Mouse (Mus musculus) heart, adult 2 months (tissue): ENCODE measurements around the gene Mex3b. TPM values are rescaled to one million over a fixed set of nuclear protein-coding genes. Genes with fewer than 3 reads are reported as not detected.
A peak's percentile ranks its signal among the peaks of the same experiment; 100 is the strongest.

Source experiments
- DNase-seq, 2 experiments: peaks; one replicate each; pipeline ENCODE4 v3.0.0; 2021
- H3K27ac ChIP-seq: fragments of 200-600 bp; 2 replicates; pipeline ENCODE4 v1.8.1; 2022
- H3K27me3 ChIP-seq: fragments of 200-500 bp; 2 replicates; pipeline ENCODE4 v1.6.1; 2012; ENCODE audit warnings: mild to moderate bottlenecking, low read length, inconsistent platforms, mixed read lengths; ENCODE audit not compliant: control insufficient read depth, insufficient read depth
- H3K36me3 ChIP-seq: fragments of 200-500 bp; 2 replicates; pipeline ENCODE4 v1.6.1; 2012; ENCODE audit warnings: low read length, inconsistent platforms; ENCODE audit not compliant: control insufficient read depth, insufficient read depth
- H3K4me1 ChIP-seq: fragments of 200-500 bp; 2 replicates; pipeline ENCODE4 v1.6.1; 2011; ENCODE audit warnings: low read length; ENCODE audit not compliant: control insufficient read depth, insufficient read depth
- H3K4me3 ChIP-seq: fragments of 200-600 bp; 2 replicates; pipeline ENCODE4 v1.8.1; 2022
- H3K79me2 ChIP-seq: fragments of 200-500 bp; replicated peaks from 2 replicates; pipeline ENCODE4 v1.6.1; 2012; ENCODE audit warnings: mild to moderate bottlenecking, inconsistent platforms, low read length, moderate library complexity, mixed read lengths; ENCODE audit not compliant: control insufficient read depth, insufficient read depth
- H3K9ac ChIP-seq: fragments of 200-500 bp; 2 replicates; pipeline ENCODE4 v1.6.1; 2012; ENCODE audit warnings: low read depth, mild to moderate bottlenecking, control low read depth, inconsistent platforms, low read length, mixed read lengths
- CTCF ChIP-seq: fragments of 200-600 bp; IDR thresholded peaks from 2 replicates; pipeline ENCODE4 v1.8.1; 2022; ENCODE audit warnings: antibody characterized with exemption, mild to moderate bottlenecking, moderate library complexity
- EP300 ChIP-seq: fragments of 200-500 bp; IDR thresholded peaks from 2 replicates; pipeline ENCODE4 v1.6.1; 2011; ENCODE audit warnings: low read depth, low read length, control low read depth; ENCODE audit not compliant: insufficient read depth
- POLR2A ChIP-seq: fragments of 200-500 bp; IDR thresholded peaks from 2 replicates; pipeline ENCODE4 v1.6.1; 2011; ENCODE audit warnings: mild to moderate bottlenecking, low read depth, low read length, control low read depth; ENCODE audit not compliant: insufficient read depth
- WGBS: fragments of 180-500 bp; shearing (Covaris S2); methylation state at CpG from one replicate; pipeline ENCODE4 v1.1.7; 2018; 5-methylcytosine and 5-hydroxymethylcytosine counted together
- intact Hi-C: fragments of 180-260 bp; cut with DNase I; formaldehyde crosslinking; loops from one replicate; pipeline ENCODE4 v1.15.1; 2025
- polyA plus RNA-seq: library from polyadenylated mRNA; depleted of rRNA; stranded (reverse); fragments of >200 nt; gene quantifications from 2 replicates; pipeline ENCODE4 v1.2.3, GENCODE M21; 2012
- total RNA-seq, 2 experiments: library from RNA; stranded (reverse); gene quantifications; 2 replicates each; pipeline ENCODE4 v1.2.3; 2021

Mex3b gene
- total and polyA plus RNA-seq, 3 experiments, result 1.4 to 1.7 (median 1.4) TPM

GRCm38 (mm10) chr7:82829516-82829915 is 37.6 kb upstream of the Mex3b start:
- TF ChIP-seq CTCF (no peak), EP300 (no peak), POLR2A (no peak)

DNA sequence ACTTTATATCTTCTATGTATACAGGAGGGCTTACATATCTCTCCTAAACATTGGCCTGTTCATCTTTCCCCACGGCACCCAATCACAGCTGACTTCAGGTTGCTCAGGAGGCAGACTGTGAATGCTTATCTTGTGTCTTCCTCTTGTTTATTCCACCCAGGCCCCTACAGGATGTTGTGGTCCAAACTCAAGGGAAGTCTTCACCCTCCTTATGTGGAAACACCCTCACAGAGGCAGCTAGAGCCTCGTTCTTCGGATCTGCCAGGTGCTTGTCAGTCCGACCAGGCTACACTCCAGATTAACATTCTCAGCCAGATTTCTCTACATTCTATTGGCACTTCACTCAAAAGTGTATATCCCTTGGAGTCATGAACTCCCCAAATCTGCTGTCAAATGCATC is 32.7 kb upstream of the Mex3b start:
- no peak overlapping the region for H3K9ac ChIP-seq
- TF ChIP-seq POLR2A, result no peak
- TF ChIP-seq CTCF, result no peak
- no peak for TF ChIP-seq EP300
- no peak for DNase-seq
- H3K27me3 ChIP-seq, result no peaks in the 10 kb centered on the region
- H3K4me3 ChIP-seq, result no peak overlapping the region
- no peaks in the 10 kb centered on the region for H3K36me3 ChIP-seq
- intact Hi-C loops, result no loop called here
- H3K79me2 ChIP-seq, result no peaks in the 10 kb centered on the region
- WGBS, result 46% methylated on average over 4 of the region's 4 CpGs
- no peaks in the 10 kb centered on the region for H3K4me1 ChIP-seq
- H3K27ac ChIP-seq, result no peak overlapping the region

More at GRCm38 (mm10) chr7:82829516-82829915, 37.6 kb upstream of the Mex3b start:
- H3K4me3 ChIP-seq, result no peak overlapping the region
- H3K27ac ChIP-seq, result no peak overlapping the region
- WGBS, result 94% methylated on average over 3 of the region's 3 CpGs
- DNase-seq, result no peak
- intact Hi-C loops, result no loop called here
- no peak overlapping the region for H3K9ac ChIP-seq
- H3K79me2 ChIP-seq, result no peaks in the 10 kb centered on the region
- no peaks in the 10 kb centered on the region for H3K36me3 ChIP-seq
- H3K27me3 ChIP-seq, result no peaks in the 10 kb centered on the region
- H3K4me1 ChIP-seq, result peaks cover 4% of the 10 kb centered on the region

DNA sequence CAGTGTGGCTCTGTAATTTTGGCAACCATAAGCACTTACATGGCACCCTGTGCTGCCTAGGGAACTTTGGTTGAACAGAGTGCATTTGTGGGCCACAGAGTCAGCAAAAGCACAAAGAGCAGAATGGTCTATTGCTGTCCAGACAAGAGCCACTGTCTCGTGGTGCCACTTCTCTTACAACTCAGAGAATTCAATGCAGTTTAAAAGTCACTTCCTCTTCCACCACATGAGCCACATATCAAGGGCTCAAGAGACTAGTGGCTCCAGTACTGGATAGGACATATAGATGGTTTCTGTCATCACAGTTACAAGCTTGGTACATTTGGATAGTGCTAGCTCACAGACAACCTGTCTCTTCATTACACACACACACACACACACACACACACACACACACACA is 28.7 kb upstream of the Mex3b start:
- Histone ChIP-seq H3K27ac (no peak overlapping the region), H3K36me3 (no peaks in the 10 kb centered on the region), H3K9ac (no peak overlapping the region), H3K27me3 (no peaks in the 10 kb centered on the region), H3K4me3 (no peak overlapping the region), H3K79me2 (no peaks in the 10 kb centered on the region), H3K4me1 (no peaks in the 10 kb centered on the region)
- DNase-seq, result no peak
- intact Hi-C loops, result no loop called here
- TF ChIP-seq POLR2A (no peak), CTCF (no peak), EP300 (no peak)
- 36% methylated on average over 1 of the region's 1 CpGs for WGBS

GRCm38 (mm10) chr7:82838965-82839675 is 28.0 kb upstream of the Mex3b start:
- WGBS, result 56% methylated on average over 11 of the region's 11 CpGs
- DNase-seq, result no peak
- no peaks in the 10 kb centered on the region for H3K4me1 ChIP-seq
- H3K4me3 ChIP-seq, result no peak overlapping the region
- H3K36me3 ChIP-seq, result no peaks in the 10 kb centered on the region
- H3K9ac ChIP-seq, result no peak overlapping the region
- TF ChIP-seq CTCF, result no peak
- no peak for TF ChIP-seq POLR2A
- no peak for TF ChIP-seq EP300
- H3K79me2 ChIP-seq, result no peaks in the 10 kb centered on the region
- H3K27ac ChIP-seq, result no peak overlapping the region
- intact Hi-C loops, result no loop called here
- no peaks in the 10 kb centered on the region for H3K27me3 ChIP-seq

DNA sequence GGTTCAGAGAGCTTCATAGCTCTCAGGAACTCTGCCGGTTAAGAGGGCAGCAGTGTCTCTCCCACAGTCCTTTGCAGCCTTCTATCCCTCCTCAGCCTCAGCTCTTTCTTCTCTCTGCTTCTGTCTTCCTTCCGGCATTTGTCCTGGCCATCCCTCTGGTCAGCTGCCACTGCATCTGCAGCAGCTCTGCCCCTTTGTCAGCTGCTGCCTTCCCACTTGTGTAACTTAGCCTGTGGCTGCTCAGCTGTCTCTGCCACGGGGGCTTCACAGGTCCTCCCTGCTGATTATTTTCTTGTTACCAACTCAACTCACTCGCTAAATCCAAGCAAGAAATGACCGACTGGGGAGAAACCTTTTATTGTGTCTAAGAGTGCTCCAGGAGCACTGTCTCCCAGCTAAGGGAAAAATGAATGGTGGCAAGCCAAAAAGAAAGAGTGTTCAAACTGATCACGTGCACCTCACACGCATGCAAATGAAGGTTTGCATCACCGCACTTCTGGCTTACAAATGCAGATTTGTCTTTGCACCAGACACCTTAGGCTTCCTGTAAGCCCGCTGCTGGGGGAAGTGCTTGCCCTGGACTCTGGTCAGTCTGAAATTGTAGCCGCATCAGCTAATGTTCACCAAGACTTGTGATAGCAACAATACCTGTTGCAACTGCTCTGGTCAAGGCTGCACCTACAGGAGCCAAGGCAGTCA is 24.8 kb upstream of the Mex3b start:
- H3K79me2 ChIP-seq, result no peaks in the 10 kb centered on the region
- no peak for TF ChIP-seq CTCF
- TF ChIP-seq EP300, result no peak
- no peak for TF ChIP-seq POLR2A
- WGBS, result 55% methylated on average over 10 of the region's 10 CpGs
- no peak overlapping the region for H3K9ac ChIP-seq
- H3K4me3 ChIP-seq, result no peak overlapping the region
- DNase-seq, result no peak
- no peaks in the 10 kb centered on the region for H3K27me3 ChIP-seq
- intact Hi-C loops, result no loop called here
- no peak overlapping the region for H3K27ac ChIP-seq
- no peaks in the 10 kb centered on the region for H3K36me3 ChIP-seq
- no peaks in the 10 kb centered on the region for H3K4me1 ChIP-seq

- Histone ChIP-seq H3K27ac (no peak overlapping the region), H3K36me3 (no peaks in the 10 kb centered on the region), H3K79me2 (no peaks in the 10 kb centered on the region), H3K27me3 (no peaks in the 10 kb centered on the region), H3K4me3 (no peak overlapping the region), H3K4me1 (no peaks in the 10 kb centered on the region), H3K9ac (no peak overlapping the region)
- TF ChIP-seq CTCF (no peak), POLR2A (no peak), EP300 (no peak)
- intact Hi-C loops, result no loop called here
- peak in 1 of 2 experiments; percentile 19 for DNase-seq
- 87% methylated on average over 3 of the region's 3 CpGs for WGBS
Measured at GRCm38 (mm10) chr7:82850756-82851155, 16.4 kb upstream of the Mex3b start.
